Mouse (Mus musculus) liver, postnatal 0 days (tissue): Measurements from ENCODE around the gene Ccdc92b.

ENCODE experiments used
- CTCF ChIP-seq: sonication (generic); IDR thresholded peaks from 2 replicates; pipeline ENCODE4 v1.5.1; 2016; ENCODE audit warnings: antibody characterized with exemption, low read depth
- EP300 ChIP-seq: IDR thresholded peaks from 2 replicates; pipeline ENCODE4 v1.6.1; 2016; ENCODE audit warnings: antibody characterized with exemption, low read depth, mild to moderate bottlenecking

DNA sequence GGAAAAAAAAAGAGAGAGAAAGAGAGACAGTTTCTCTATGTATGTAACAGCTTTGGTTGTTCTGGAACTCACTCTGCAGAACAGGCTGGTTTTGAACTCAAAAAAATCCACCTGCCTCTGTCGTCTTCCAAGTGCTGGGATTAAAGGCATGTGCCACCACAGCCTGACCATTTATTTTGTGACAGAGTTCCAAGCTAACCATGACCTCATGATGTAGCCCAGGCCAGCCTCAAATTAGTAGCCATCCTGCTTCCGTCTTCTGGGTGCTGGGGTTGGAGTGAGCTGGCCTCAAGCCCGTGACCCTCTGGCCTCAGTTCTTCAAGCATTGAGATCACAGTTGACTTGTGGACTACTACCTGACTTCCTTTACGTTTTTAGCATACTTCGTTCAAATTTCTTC, 49.1 kb downstream of the Ccdc92b start:
- no peak for TF ChIP-seq CTCF
- no peak for TF ChIP-seq EP300
